Mouse (Mus musculus) kidney, adult 11 months (tissue): ENCODE measurements around the gene Ubqln2.

Source experiments
- DNase-seq: peaks from one replicate; pipeline ENCODE4 v3.0.0; 2022

Gene Ubqln2

GRCm38 (mm10) chrX:153497688-153498516, at the start of gene Ubqln2:
Gene Ubqln2, plus strand, starts transcription at chrX:153498227.
- peak; percentile 78 for DNase-seq

GRCm38 (mm10) chrX:153451946-153452345, 46.1 kb upstream of the Ubqln2 start:
- no peak for DNase-seq

GRCm38 (mm10) chrX:153476760-153477248, 21.2 kb upstream of the Ubqln2 start:
- no peak for DNase-seq

GRCm38 (mm10) chrX:153492326-153492725, 5.7 kb upstream of the Ubqln2 start:
- no peak for DNase-seq

GRCm38 (mm10) chrX:153498665-153499293, 752 bp downstream of the Ubqln2 start:
- DNase-seq, result peak; percentile 2

GRCm38 (mm10) chrX:153499294-153500046, 1.4 kb downstream of the Ubqln2 start:
- no peak for DNase-seq

- DNase-seq, result peak; percentile 1
Measured at GRCm38 (mm10) chrX:153500047-153500345, 2.0 kb downstream of the Ubqln2 start.

- DNase-seq, result no peak
Measured at GRCm38 (mm10) chrX:153505954-153506353, 7.9 kb downstream of the Ubqln2 start.

- no peak for DNase-seq
Measured at GRCm38 (mm10) chrX:153515491-153515890, 17.5 kb downstream of the Ubqln2 start.

- no peak for DNase-seq
Measured at GRCm38 (mm10) chrX:153528399-153528798, 30.4 kb downstream of the Ubqln2 start.
